9 mouse cellular contexts compared by ENCODE assay signal in the genomic region with DNA sequence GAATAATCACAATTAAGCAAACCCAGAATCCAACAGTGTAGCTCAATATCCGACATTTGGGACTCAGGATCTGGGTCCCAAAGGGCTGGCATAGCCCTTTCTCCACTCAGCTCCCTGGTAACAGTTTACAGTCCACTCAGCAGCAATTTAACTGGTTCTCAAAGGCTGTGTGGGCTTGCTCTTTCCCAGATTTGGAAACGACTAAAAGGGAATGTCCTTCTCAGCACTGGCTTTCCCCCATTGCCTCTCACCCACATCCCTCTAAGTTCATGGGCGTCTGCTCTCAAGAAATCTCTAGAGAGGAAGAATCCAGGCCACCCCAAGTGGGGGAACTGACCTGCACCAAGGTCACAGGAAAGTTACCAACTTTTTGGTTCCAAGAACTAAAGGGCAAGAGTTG. TPM values are rescaled to one million over a fixed set of nuclear protein-coding genes. Genes with fewer than 3 reads are reported as not detected.
A peak's percentile ranks its signal among the peaks of the same experiment; 100 is the strongest.
DNase-seq lines count a peak whose midpoint lies in the region; ATAC-seq and TF ChIP-seq lines count a peak whose summit lies in the region.
"Had no signal": no experiment of that assay in that cellular context is flagged by ENCODE, and none has a peak within 500 bp of the region (broad histone marks: within the 10 kb centered on the region; RNA-seq: fewer than 3 reads in every experiment).

No protein-coding gene starts in this region.

- peak overlapping the region; percentile 82 for H3K4me3 ChIP-seq in heart, embryonic 11.5 days (ENCODE audit: low read depth, low read length)
- peak overlapping the region; percentile 62 to 95 for H3K4me3 ChIP-seq in ES-E14 (ENCODE audit: insufficient read depth in 1 of 2, low read depth in 1 of 2, low read length in 2 of 2, poor library complexity in 1 of 2, severe bottlenecking in 1 of 2)
- peak overlapping the region; percentile 69 for H3K4me3 ChIP-seq in forebrain, embryonic 12.5 days (replicated peaks)
- peak overlapping the region; percentile 93 for H3K4me3 ChIP-seq in liver, embryonic 12.5 days

- H3K9ac ChIP-seq in heart, embryonic 11.5 days (ENCODE audit: low read depth, low read length), result peak overlapping the region; percentile 86
- peak overlapping the region; percentile 74 for H3K9ac ChIP-seq in ES-E14 (ENCODE audit: insufficient read depth, low read depth, low read length, poor library complexity, severe bottlenecking)
- H3K9ac ChIP-seq in forebrain, embryonic 12.5 days, result peak overlapping the region; percentile 76
- peak overlapping the region; percentile 82 for H3K9ac ChIP-seq in liver, embryonic 12.5 days

- in situ Hi-C loops in ES-E14 (cut with MboI; ENCODE audit: low sequenced_read_pairs in 2 of 2, unreplicated experiment in 2 of 2), result no loop called here

- 52% methylated on average over 3 of the region's 3 CpGs for WGBS in heart, embryonic 11.5 days (ENCODE audit: insufficient replicate concordance)
- WGBS in forebrain, embryonic 12.5 days, result 51% methylated on average over 3 of the region's 3 CpGs
- WGBS in liver, embryonic 12.5 days (ENCODE audit: insufficient replicate concordance), result 43% methylated on average over 3 of the region's 3 CpGs

- peak overlapping the region; percentile 90 for H3K27ac ChIP-seq in heart, embryonic 11.5 days (ENCODE audit: low read depth, low read length)
- H3K27ac ChIP-seq in ES-E14 (ENCODE audit: insufficient read depth, low read depth, low read length, poor library complexity, severe bottlenecking), result no peak overlapping the region; the same call in 1 of the 2 replicates
- peak overlapping the region; percentile 85 for H3K27ac ChIP-seq in forebrain, embryonic 12.5 days
- H3K27ac ChIP-seq in liver, embryonic 12.5 days, result peak overlapping the region; percentile 77; the same call in 1 of the 2 replicates

- DNase-seq in heart, adult 18-20 months, result no peak
- no peak for DNase-seq in ES-E14 (ENCODE audit: low read depth, low spot score)
- no peak for DNase-seq in right cerebral cortex, postnatal 4 days
- no peak for DNase-seq in right cerebral cortex, adult 18-20 months

- peak overlapping the region; percentile 89 for H3K4me2 ChIP-seq in heart, embryonic 11.5 days
- H3K4me2 ChIP-seq in forebrain, embryonic 12.5 days, result peak overlapping the region; percentile 64
- H3K4me2 ChIP-seq in liver, embryonic 12.5 days, result peak overlapping the region; percentile 79

- ATAC-seq in heart, embryonic 11.5 days (replicated peaks; ENCODE audit: insufficient number of reproducible peaks, low FRiP score, low TSS enrichment), result 0 out of 2 replicates have a peak, but pooled peaks have one; percentile 4
- peak; percentile 23; the same call in 1 of the 2 replicates for ATAC-seq in forebrain, embryonic 12.5 days (ENCODE audit: low FRiP score)
- no peak for ATAC-seq in liver, embryonic 12.5 days
- no peak for ATAC-seq in activated CD4-positive, CD25-positive, alpha-beta regulatory T cell, adult 4 months

- no peaks in the 10 kb centered on the region for H3K27me3 ChIP-seq in heart, embryonic 11.5 days (ENCODE audit: control insufficient read depth, insufficient read depth, low read length)
- no peaks in the 10 kb centered on the region for H3K27me3 ChIP-seq in forebrain, embryonic 12.5 days
- no peaks in the 10 kb centered on the region for H3K27me3 ChIP-seq in liver, embryonic 12.5 days (replicated peaks)

- H3K4me1 ChIP-seq in heart, embryonic 11.5 days (ENCODE audit: control insufficient read depth, insufficient read depth, low read length), result peaks cover 11% of the 10 kb centered on the region; the same call in 1 of the 2 replicates
- H3K4me1 ChIP-seq in ES-E14 (ENCODE audit: control insufficient read depth in 2 of 2, insufficient read depth in 2 of 2, low read length in 2 of 2, poor library complexity in 1 of 2), result peaks cover 2 to 6% of the 10 kb centered on the region in 2 experiments; a peak in 2 of 4 replicates
- peaks cover 24% of the 10 kb centered on the region for H3K4me1 ChIP-seq in forebrain, embryonic 12.5 days
- peaks cover 24% of the 10 kb centered on the region for H3K4me1 ChIP-seq in liver, embryonic 12.5 days

- peaks cover 11% of the 10 kb centered on the region for H3K36me3 ChIP-seq in heart, embryonic 11.5 days (ENCODE audit: control insufficient read depth, insufficient read depth, low read length)
- peaks cover 15% of the 10 kb centered on the region for H3K36me3 ChIP-seq in ES-E14 (ENCODE audit: control insufficient read depth, insufficient read depth, low read length, poor library complexity, severe bottlenecking)
- peaks cover 28% of the 10 kb centered on the region for H3K36me3 ChIP-seq in forebrain, embryonic 12.5 days (replicated peaks)
- peaks cover 30% of the 10 kb centered on the region for H3K36me3 ChIP-seq in liver, embryonic 12.5 days

- H3K9me3 ChIP-seq in heart, embryonic 11.5 days (replicated peaks; ENCODE audit: control insufficient read depth, low read length), result no peaks in the 10 kb centered on the region
- no peaks in the 10 kb centered on the region for H3K9me3 ChIP-seq in ES-E14 (ENCODE audit: control insufficient read depth, insufficient read depth, low read depth, low read length)
- H3K9me3 ChIP-seq in forebrain, embryonic 12.5 days, result no peaks in the 10 kb centered on the region
- H3K9me3 ChIP-seq in liver, embryonic 12.5 days (replicated peaks), result no peaks in the 10 kb centered on the region

TF ChIP-seq in ES-E14, 5 proteins besides CTCF, POLR2A, EP300 and RAD21:
- TF ChIP-seq ZC3H11A (IDR thresholded peaks at IDR 0.05; ENCODE audit: borderline replicate concordance, low read depth, low read length), result no peak
- no peak for TF ChIP-seq HCFC1 (IDR thresholded peaks at IDR 0.05; ENCODE audit: borderline replicate concordance, insufficient read depth, low read length)
- TF ChIP-seq ZNF384 (IDR thresholded peaks at IDR 0.05; ENCODE audit: low read depth, low read length), result no peak
- TF ChIP-seq MAFK (IDR thresholded peaks at IDR 0.05; ENCODE audit: insufficient read depth, low read depth, low read length), result no peak
- no peak for TF ChIP-seq CHD2 (IDR thresholded peaks at IDR 0.05; ENCODE audit: low read depth, low read length)

RNA-seq across cellular contexts. Expression of a gene that starts 0.4 kb away (rescaled TPM):
- polyA plus RNA-seq in heart, embryonic 11.5 days (2014; fragmentation: Nextera tagmentation; extraction: Ambion mirVana), result 16.2 and 17.0 TPM in 2 replicates
- 10 to 100 TPM; 35.4 to 36.0 TPM for total RNA-seq in heart, adult 18-20 months (2021)
- total RNA-seq in ES-E14 (2012; rRNA removed), result 8.5 and 11.0 TPM in 2 replicates
- polyA plus RNA-seq in forebrain, embryonic 12.5 days (2016; fragmentation: Nextera tagmentation; extraction: Ambion mirVana), result 14.3 and 14.7 TPM in 2 replicates
- 6.8 and 8.4 TPM in 2 replicates for polyA plus RNA-seq in liver, embryonic 12.5 days (2016; fragmentation: Nextera tagmentation; extraction: Ambion mirVana)
- 1 to 10 TPM; 8.1 to 8.6 TPM for polyA plus RNA-seq in activated CD4-positive, CD25-positive, alpha-beta regulatory T cell, adult 4 months (2017; shearing (Covaris generic))

RNA-seq across cellular contexts. Expression of a gene that starts 0.5 kb away (rescaled TPM):
- 36.7 and 43.9 TPM in 2 replicates for polyA plus RNA-seq in heart, embryonic 11.5 days (2014; fragmentation: Nextera tagmentation; extraction: Ambion mirVana)
- 10 to 100 TPM; 62.5 to 77.5 TPM for total RNA-seq in heart, adult 18-20 months (2021)
- total RNA-seq in ES-E14 (2012; rRNA removed), result 27.0 and 29.1 TPM in 2 replicates
- polyA plus RNA-seq in forebrain, embryonic 12.5 days (2016; fragmentation: Nextera tagmentation; extraction: Ambion mirVana), result 48.9 and 53.6 TPM in 2 replicates
- 23.8 and 24.7 TPM in 2 replicates for polyA plus RNA-seq in liver, embryonic 12.5 days (2016; fragmentation: Nextera tagmentation; extraction: Ambion mirVana)
- 10 to 100 TPM; 26.0 to 30.0 TPM for polyA plus RNA-seq in activated CD4-positive, CD25-positive, alpha-beta regulatory T cell, adult 4 months (2017; shearing (Covaris generic))

RNA-seq across cellular contexts. Expression of a gene that starts 7.4 kb away (rescaled TPM):
- polyA plus RNA-seq in heart, embryonic 11.5 days (2014; fragmentation: Nextera tagmentation; extraction: Ambion mirVana), result not detected in 2 replicates
- total RNA-seq in heart, adult 18-20 months (2021), result not detected
- not detected in 2 replicates for total RNA-seq in ES-E14 (2012; rRNA removed)
- 0.55 and 0.69 TPM in 2 replicates for polyA plus RNA-seq in forebrain, embryonic 12.5 days (2016; fragmentation: Nextera tagmentation; extraction: Ambion mirVana)
- 0.21 TPM in 1 of 2 replicates, not detected in the other for polyA plus RNA-seq in liver, embryonic 12.5 days (2016; fragmentation: Nextera tagmentation; extraction: Ambion mirVana)
- polyA plus RNA-seq in activated CD4-positive, CD25-positive, alpha-beta regulatory T cell, adult 4 months (2017; shearing (Covaris generic)), result under 1 TPM in 1 of 2 experiments, not detected in 1; 0.74 TPM
- total RNA-seq: left cerebral cortex, adult 18-20 months had no signal

RNA-seq across cellular contexts. Expression of a gene that starts 29.8 kb away (rescaled TPM):
- 1.2 and 2.5 TPM in 2 replicates for polyA plus RNA-seq in heart, embryonic 11.5 days (2014; fragmentation: Nextera tagmentation; extraction: Ambion mirVana)
- total RNA-seq in heart, adult 18-20 months (2021), result 10 to 100 TPM; 63.9 to 85.7 TPM
- 1.4 and 2.7 TPM in 2 replicates for total RNA-seq in ES-E14 (2012; rRNA removed)
- not detected in 2 replicates for polyA plus RNA-seq in forebrain, embryonic 12.5 days (2016; fragmentation: Nextera tagmentation; extraction: Ambion mirVana)
- polyA plus RNA-seq in liver, embryonic 12.5 days (2016; fragmentation: Nextera tagmentation; extraction: Ambion mirVana), result not detected in 2 replicates
- polyA plus RNA-seq in activated CD4-positive, CD25-positive, alpha-beta regulatory T cell, adult 4 months (2017; shearing (Covaris generic)), result not detected
- total RNA-seq: left cerebral cortex, adult 18-20 months had no signal

RNA-seq across cellular contexts. Expression of a gene that starts 33.5 kb away (rescaled TPM):
- 36.3 and 36.8 TPM in 2 replicates for polyA plus RNA-seq in heart, embryonic 11.5 days (2014; fragmentation: Nextera tagmentation; extraction: Ambion mirVana)
- 10 to 100 TPM; 24.2 to 25.1 TPM for total RNA-seq in heart, adult 18-20 months (2021)
- total RNA-seq in ES-E14 (2012; rRNA removed), result 18.3 and 19.0 TPM in 2 replicates
- polyA plus RNA-seq in forebrain, embryonic 12.5 days (2016; fragmentation: Nextera tagmentation; extraction: Ambion mirVana), result 83.9 and 84.8 TPM in 2 replicates
- 10.0 and 10.1 TPM in 2 replicates for polyA plus RNA-seq in liver, embryonic 12.5 days (2016; fragmentation: Nextera tagmentation; extraction: Ambion mirVana)
- polyA plus RNA-seq in activated CD4-positive, CD25-positive, alpha-beta regulatory T cell, adult 4 months (2017; shearing (Covaris generic)), result 1 to 10 TPM in 1 of 2 experiments, under 1 TPM in 1; 0.28 to 1.4 TPM

Comparison
In these comparisons a context has a peak if more than half of its experiments do, and no peak if none do; other contexts are left out.
1. ATAC-seq: peak in heart, embryonic 11.5 days (single experiment) and forebrain, embryonic 12.5 days (single experiment); none in liver, embryonic 12.5 days (single experiment) and activated CD4-positive, CD25-positive, alpha-beta regulatory T cell, adult 4 months (single experiment).
2. Peak in every context shown above with its lines, with median percentiles within 50 percentile points of each other: H3K4me2 ChIP-seq, H3K4me3 ChIP-seq and H3K9ac ChIP-seq.